Mouse (Mus musculus) cortical plate, adult 2 months (tissue): ENCODE measurements around the gene Taf8.

ENCODE experiments used
- CTCF ChIP-seq: fragments of 200-500 bp; IDR thresholded peaks from 2 replicates; pipeline ENCODE4 v1.5.1; 2011; ENCODE audit warnings: mild to moderate bottlenecking, control low read depth, low read length; ENCODE audit not compliant: insufficient read depth; ENCODE audit errors: extremely low read depth
- POLR2A ChIP-seq: fragments of 200-500 bp; IDR thresholded peaks from 2 replicates; pipeline ENCODE4 v1.6.1; 2011; ENCODE audit warnings: mild to moderate bottlenecking, low read length, control low read depth; ENCODE audit not compliant: insufficient read depth; ENCODE audit errors: extremely low read depth

DNA sequence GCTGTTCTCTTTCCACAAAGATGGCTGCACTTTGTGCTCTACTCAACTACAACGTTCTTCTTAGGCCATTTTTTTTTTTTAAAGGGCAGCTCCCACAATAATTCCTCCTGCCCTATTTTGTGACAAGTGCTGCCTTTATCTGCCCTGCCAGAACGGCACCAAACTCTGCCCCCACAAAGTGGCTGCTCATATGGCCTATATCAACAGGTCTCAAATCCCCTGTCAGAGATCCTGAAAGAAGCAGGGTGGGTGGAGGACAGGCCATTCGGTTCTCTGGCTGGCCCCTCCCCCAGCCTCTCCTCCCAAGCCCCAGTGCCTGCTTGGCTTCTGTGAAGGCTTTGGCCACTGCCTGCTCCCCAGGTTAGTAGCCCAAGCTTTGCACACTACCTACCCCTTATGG is 17.1 kb downstream of the Taf8 start:
- TF ChIP-seq POLR2A (no peak), CTCF (no peak)
